Mouse (Mus musculus): ENCODE measurements around the gene Zdhhc5.

Gene Zdhhc5

GRCm38 (mm10) chr2:84714811-84715561 lies at the start of gene Zdhhc5:
TSS of gene Zdhhc5 (minus strand) at chr2:84715180.
- DNase-seq, result peak; percentile 99

GRCm38 (mm10) chr2:84762818-84763217 lies 47.8 kb upstream of the Zdhhc5 start:
- no peak for DNase-seq

GRCm38 (mm10) chr2:84762295-84762694 lies 47.3 kb upstream of the Zdhhc5 start:
- DNase-seq, result no peak

GRCm38 (mm10) chr2:84761840-84762239 lies 46.9 kb upstream of the Zdhhc5 start:
- DNase-seq, result no peak

GRCm38 (mm10) chr2:84761309-84761708 lies 46.3 kb upstream of the Zdhhc5 start:
- DNase-seq, result no peak

- DNase-seq, result no peak
These were observed 45.8 kb upstream of the Zdhhc5 start for GRCm38 (mm10) chr2:84760777-84761176.

- peak; percentile 22 for DNase-seq
These were observed 43.7 kb upstream of the Zdhhc5 start for GRCm38 (mm10) chr2:84758542-84759127.

- no peak for DNase-seq
These were observed 42.2 kb upstream of the Zdhhc5 start for GRCm38 (mm10) chr2:84757026-84757682.

- DNase-seq, result peak; percentile 51
These were observed 41.3 kb upstream of the Zdhhc5 start for GRCm38 (mm10) chr2:84756245-84756644.

GRCm38 (mm10) chr2:84750115-84750514 lies 35.1 kb upstream of the Zdhhc5 start:
- DNase-seq, result no peak

- no peak for DNase-seq
These were observed 29.1 kb upstream of the Zdhhc5 start for GRCm38 (mm10) chr2:84744126-84744525.

- peak; percentile 72 for DNase-seq
These were observed 28.6 kb upstream of the Zdhhc5 start, which contains the start of gene Gm19426 for GRCm38 (mm10) chr2:84743561-84743960. TSS of gene Gm19426 (minus strand) at chr2:84743655.

- peak; percentile 17 for DNase-seq
These were observed 27.7 kb upstream of the Zdhhc5 start for GRCm38 (mm10) chr2:84742451-84743283.

GRCm38 (mm10) chr2:84741841-84742450 lies 27.0 kb upstream of the Zdhhc5 start:
- DNase-seq, result peak; percentile 5

- peak; percentile 26 for DNase-seq
These were observed 25.8 kb upstream of the Zdhhc5 start for GRCm38 (mm10) chr2:84740608-84741333.

- DNase-seq, result peak; percentile 71
These were observed 23.4 kb upstream of the Zdhhc5 start for GRCm38 (mm10) chr2:84738271-84738911.

GRCm38 (mm10) chr2:84737451-84737925 lies 22.5 kb upstream of the Zdhhc5 start:
- DNase-seq, result no peak

GRCm38 (mm10) chr2:84736312-84737161 lies 21.6 kb upstream of the Zdhhc5 start:
- DNase-seq, result no peak

GRCm38 (mm10) chr2:84735346-84735920 lies 20.5 kb upstream of the Zdhhc5 start:
- no peak for DNase-seq

GRCm38 (mm10) chr2:84734919-84735318 lies 19.9 kb upstream of the Zdhhc5 start:
- DNase-seq, result no peak

All from kidney, adult 18-20 months (tissue).